ENCODE assay signal across 25 mouse cellular contexts in the genomic region with DNA sequence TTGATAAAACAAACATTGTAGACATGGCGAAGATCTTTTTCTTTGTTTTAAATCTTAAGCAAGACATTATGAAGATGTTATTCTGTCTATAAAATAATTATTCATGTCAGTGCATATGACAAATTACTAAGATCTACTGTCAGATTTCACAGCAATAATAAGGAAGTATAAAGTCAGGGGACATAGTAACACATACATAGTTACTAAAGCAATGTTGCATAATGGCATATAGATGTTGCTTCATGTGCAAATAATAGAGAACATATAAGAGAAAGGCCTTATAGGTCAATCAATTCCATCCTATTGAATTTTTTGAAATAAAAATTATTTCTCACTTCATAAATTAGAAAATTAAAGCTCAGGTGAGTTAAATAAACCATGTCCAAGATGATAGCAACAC. TPM values are rescaled to one million over a fixed set of nuclear protein-coding genes. Genes with fewer than 3 reads are reported as not detected.
DNase-seq lines count a peak whose midpoint lies in the region; ATAC-seq lines count a peak whose summit lies in the region.
"Had no signal": no experiment of that assay in that cellular context is flagged by ENCODE, and none has a peak within 500 bp of the region (broad histone marks: within the 10 kb centered on the region; RNA-seq: fewer than 3 reads in every experiment).

No protein-coding gene starts in this region.

- ATAC-seq in granulocyte monocyte progenitor cell, adult 5-6 weeks (replicated peaks; ENCODE audit: poor library complexity, severe bottlenecking): peak; percentile 58; the same call in 1 of the 2 replicates
- ATAC-seq in megakaryocyte progenitor cell, adult 5-6 weeks (replicated peaks; ENCODE audit: poor library complexity): peak; percentile 50; the same call in 1 of the 2 replicates
- ATAC-seq: activated CD4-positive, CD25-positive, alpha-beta regulatory T cell, adult 4 months; CD4-positive, CD25-positive, alpha-beta regulatory T cell, adult 4 months; forebrain, embryonic 13.5 days; forebrain, embryonic 15.5 days; forebrain, postnatal 0 days; Patski had no signal

- peak; percentile 5 for DNase-seq in fat pad, adult 2 months (ENCODE audit: extremely low read depth, low read depth, low spot score)
- DNase-seq in adrenal gland, adult 18-20 months (ENCODE audit: low spot score in 2 of 2): no peak
- no peak for DNase-seq in heart, adult 11 months
- DNase-seq: adrenal gland, adult 2 months; adrenal gland, postnatal 10 days; adrenal gland, postnatal 25 days; B cell, adult 2 months; cerebellum, adult 11 months; cerebellum, adult 18-20 months; cerebellum, adult 8-10 months; cerebellum, adult 9-11 months; cerebellum, postnatal 14 days; cerebellum, postnatal 36 days; embryo, embryonic 11 days; forebrain, postnatal 0 days had no signal

RNA-seq across cellular contexts. Expression of gene Ostn, which starts 11.8 kb away (rescaled TPM):
- not detected in 2 replicates for total RNA-seq in granulocyte monocyte progenitor cell, adult 5-6 weeks (2014; fragmentation: Nextera tagmentation)
- total RNA-seq in granulocyte monocyte progenitor cell, adult 5-6 weeks (2017): not detected in 2 replicates
- not detected in 2 replicates for total RNA-seq in megakaryocyte progenitor cell, adult 5-6 weeks (2015)
- total RNA-seq in megakaryocyte progenitor cell, adult 5-6 weeks (2017): not detected in 2 replicates
- not detected for total RNA-seq in adrenal gland, adult 18-20 months (2021)
- total RNA-seq: adrenal gland, adult 2 months; adrenal gland, postnatal 25 days; common myeloid progenitor, adult 5-6 weeks; forebrain, postnatal 0 days; G1E had no signal

RNA-seq across cellular contexts. Expression of gene Uts2b, which starts 50.9 kb away (rescaled TPM):
- total RNA-seq in granulocyte monocyte progenitor cell, adult 5-6 weeks (2014; fragmentation: Nextera tagmentation): not detected in 2 replicates
- total RNA-seq in granulocyte monocyte progenitor cell, adult 5-6 weeks (2017): not detected in 2 replicates
- not detected in 2 replicates for total RNA-seq in megakaryocyte progenitor cell, adult 5-6 weeks (2015)
- not detected in 2 replicates for total RNA-seq in megakaryocyte progenitor cell, adult 5-6 weeks (2017)
- total RNA-seq in adrenal gland, adult 18-20 months (2021): not detected
- total RNA-seq: adrenal gland, adult 2 months; adrenal gland, postnatal 10 days; adrenal gland, postnatal 25 days; adrenal gland, postnatal 4 days; common myeloid progenitor, adult 5-6 weeks; forebrain, postnatal 0 days; G1E had no signal
